Mouse (Mus musculus) monocyte, adult 5-6 weeks (primary cell): ENCODE measurements around the gene Pla2g16. TPM values are rescaled to one million over a fixed set of nuclear protein-coding genes. Genes with fewer than 3 reads are reported as not detected.

ENCODE experiments used
- ATAC-seq: fragments of 153-309, 156-312 bp; replicated peaks from 2 replicates; pipeline ENCODE4 v1.8.0; 2017; ENCODE audit warnings: mild to moderate bottlenecking; ENCODE audit not compliant: low TSS enrichment, insufficient number of reproducible peaks, severe bottlenecking, poor library complexity, low FRiP score
- total RNA-seq: library from RNA; stranded (forward); fragments of 200-1000, 200-491, 200-594 nt; gene quantifications from 3 replicates; pipeline ENCODE4 v1.2.3, GENCODE M21; 2017

Gene Pla2g16
- total RNA-seq, 1 experiment from 2014 or later: 51.4 TPM

DNA sequence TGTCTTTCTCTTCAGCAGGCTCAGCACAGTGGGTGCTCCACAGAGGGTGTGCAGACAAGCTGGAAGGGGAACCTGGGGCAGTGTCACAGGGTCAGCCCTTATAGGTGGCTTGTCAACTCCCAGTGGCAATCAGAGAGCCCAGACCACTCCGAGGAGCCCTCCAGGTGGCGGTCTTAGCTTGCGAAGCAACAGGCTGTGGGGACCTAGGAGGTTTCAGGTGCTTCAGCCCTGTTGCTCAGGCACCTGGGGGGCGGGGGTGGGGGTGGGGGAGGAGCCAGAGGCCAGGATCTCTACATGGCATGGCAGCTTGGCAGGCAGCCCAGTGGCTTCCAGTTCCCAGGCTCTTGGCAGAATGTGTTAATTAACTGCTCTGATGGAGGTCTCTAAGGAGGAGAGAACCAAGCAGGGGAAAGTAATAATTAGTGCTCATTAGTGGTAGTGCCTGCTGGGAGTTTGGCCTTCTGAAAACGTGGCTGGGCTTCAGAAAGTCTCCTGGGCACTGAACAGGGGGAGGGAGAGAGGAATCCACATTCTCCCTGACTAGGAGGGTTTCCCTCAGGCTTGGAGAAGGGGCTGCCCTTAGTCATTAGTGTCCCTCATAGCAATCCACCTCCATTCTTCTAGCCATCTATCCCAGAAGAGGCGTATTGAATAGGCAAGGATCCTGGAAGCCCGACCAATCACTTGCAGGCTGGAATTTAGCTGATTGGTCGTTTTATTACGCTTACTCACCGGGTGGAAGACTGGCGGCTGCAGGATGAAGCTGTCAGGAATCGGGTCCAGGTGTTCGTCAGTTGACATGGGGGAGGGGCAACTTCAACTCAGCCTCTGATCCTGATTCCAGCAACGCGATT is 48.9 kb downstream of the Pla2g16 start:
- ATAC-seq: no peak

GRCm38 (mm10) chr19:7606801-7607689 is 49.8 kb downstream of the Pla2g16 start, which contains the start of gene Lgals12:
Gene Lgals12, minus strand, starts transcription at chr19:7607193.
- ATAC-seq: no peak

DNA sequence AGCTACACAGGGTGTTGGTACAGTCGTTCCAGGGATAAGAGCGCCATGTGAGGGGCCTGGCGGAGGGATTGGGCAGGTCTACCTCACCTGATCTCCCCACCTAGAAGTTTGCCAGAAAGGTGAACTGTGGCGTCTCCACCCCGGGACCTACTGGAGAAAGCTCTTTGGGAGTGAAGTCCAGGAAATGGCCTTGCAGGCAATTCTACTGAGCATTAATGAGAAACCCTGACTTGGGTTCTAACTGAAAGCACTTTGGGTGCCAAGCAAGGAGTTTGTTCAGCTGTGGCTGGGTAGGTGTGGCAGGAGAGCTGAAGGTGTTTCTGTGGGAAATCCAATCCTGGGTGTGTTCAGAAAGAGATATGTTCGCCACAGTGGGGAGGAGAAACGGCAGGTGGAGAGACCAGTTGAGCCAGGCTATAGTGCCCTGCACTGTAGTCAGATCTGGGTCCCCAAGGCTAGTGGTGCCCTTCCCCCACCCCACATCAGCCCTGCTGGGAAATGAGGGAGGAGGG is 50.5 kb downstream of the Pla2g16 start:
- no peak for ATAC-seq

DNA sequence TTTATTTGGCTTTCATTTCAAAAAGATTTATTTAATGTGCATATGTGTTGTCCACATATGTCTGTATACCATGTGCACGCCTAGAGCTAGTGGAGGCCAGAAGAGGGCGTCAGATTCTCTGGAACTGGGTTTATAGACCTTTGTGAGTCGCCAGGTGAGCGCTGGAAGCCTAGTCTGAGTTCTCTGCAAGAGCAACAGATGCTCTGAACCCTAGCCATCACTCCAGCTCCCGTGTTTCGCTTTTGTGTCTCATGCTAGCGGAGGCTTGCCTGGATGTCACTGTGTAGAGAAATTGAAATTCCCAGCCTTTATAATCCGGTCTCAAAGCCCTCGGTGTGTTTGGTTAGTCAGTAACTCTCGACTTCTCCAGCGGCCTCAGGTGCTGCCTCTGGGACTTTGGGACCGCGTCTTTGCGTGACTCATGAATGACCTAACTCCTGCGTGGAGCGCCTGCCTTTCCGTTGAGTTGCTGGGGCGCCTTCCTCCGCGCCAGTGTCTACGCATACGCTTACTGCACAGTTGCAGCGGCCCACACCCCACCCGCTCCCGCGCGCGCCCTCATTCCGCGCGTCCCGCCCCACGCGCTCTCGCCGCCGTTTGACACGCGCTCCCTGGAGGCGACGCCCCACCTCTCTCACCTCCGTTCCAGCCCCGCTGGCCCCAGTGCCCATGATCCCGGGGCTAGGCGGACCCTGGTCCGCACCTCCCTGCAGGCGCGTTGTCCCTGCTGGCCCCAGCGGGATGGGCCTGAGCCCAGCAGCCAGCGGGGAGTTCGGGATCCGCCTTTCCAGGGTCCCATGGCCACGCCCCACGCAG is 54.9 kb downstream of the Pla2g16 start, which contains the start of gene Hrasls5:
Hrasls5 (plus strand) TSS at position 600 of the 816 bp plus-strand sequence.
- no peak for ATAC-seq

DNA sequence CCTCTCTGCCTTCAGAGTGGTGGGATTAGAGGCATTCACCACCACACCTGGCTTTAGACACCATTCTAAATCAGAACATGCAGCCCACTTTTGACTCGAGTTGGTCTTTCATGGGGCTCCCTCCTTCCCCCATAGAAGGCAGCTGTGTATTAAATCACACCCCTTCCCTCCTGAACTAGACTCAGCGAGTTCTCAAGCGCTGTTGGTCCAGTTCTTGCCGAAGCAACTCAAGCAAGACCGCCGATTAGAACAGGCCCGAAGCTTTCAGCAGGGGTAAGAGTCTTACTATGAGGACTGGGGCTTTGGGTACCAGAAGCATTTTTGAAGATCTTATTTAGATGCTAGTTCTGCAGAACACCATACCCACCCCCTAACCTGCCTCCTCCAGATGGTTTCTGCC is 55.9 kb downstream of the Pla2g16 start:
- no peak for ATAC-seq

DNA sequence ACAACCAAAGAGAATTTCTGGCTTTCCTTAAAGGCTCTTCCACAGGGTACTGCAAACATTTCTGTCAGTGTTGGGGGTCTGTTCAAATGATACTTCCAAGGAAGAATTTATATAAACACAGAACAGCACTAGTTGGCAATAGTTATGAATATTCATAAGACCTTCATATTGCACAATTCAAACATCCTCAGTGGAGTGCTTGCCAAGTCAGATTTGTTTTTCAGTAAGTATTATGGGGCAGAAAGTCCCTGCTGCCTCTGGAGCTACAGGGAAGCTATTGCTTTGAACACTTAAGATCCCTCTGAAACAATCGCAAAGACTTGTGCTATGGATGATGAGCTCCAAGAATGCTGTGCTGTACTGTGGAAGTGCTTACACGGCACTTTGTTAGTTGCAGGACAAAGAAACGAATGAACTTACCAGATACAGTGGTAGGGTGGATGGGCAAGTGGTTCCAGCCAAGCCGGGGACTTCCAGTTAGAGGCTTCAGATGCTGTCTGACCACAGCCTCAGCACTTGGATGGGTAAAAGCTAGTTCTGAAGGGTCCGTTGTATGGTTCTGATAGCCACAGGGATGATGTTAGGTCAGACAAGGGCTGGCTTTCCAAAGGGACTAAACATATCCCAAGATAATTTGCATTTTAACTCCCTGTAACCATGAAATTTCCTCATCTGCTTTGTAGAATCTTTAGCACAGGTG is 59.1 kb downstream of the Pla2g16 start:
- ATAC-seq: no peak

DNA sequence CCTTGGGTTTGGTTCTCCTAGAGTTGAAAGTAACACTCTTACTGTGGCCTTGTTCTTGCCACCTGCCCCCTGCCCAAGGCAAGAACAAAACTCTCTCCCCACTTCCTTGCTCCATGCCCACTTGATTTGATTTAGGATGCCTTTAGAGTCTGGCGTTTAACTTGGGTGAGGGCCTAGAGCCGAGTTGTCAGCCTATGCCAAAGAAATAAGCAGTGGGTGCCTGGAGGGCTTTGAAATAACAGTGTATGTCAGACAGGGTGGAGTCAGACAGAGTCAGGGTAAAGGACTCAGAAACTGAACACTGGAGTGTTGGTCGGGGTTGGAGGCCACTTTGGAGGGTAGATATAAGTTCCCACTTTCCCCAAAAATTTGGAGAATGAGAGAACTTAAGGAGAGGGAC is 59.8 kb downstream of the Pla2g16 start:
- ATAC-seq: no peak

DNA sequence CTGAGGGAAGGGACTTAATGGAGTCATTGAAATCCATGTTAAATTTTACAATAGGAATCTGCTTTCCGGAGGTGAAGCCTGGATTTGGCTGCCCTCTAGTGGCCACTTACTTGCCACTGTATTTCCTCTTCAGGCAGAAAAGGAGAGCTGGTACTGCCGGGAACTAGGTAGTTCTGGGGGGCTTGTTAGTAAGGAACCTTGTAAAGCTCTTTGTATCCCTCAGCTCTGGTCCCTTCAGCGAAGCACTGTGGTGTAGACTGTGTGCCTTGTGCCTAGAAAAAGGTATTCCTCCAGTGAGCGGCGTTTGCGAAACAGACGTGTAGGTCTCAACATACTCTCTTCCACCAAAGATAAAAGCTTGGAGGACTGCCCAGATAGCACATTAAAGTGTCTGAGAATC is 60.4 kb downstream of the Pla2g16 start:
- 0 out of 2 replicates have a peak, but pooled peaks have one; percentile 40 for ATAC-seq

DNA sequence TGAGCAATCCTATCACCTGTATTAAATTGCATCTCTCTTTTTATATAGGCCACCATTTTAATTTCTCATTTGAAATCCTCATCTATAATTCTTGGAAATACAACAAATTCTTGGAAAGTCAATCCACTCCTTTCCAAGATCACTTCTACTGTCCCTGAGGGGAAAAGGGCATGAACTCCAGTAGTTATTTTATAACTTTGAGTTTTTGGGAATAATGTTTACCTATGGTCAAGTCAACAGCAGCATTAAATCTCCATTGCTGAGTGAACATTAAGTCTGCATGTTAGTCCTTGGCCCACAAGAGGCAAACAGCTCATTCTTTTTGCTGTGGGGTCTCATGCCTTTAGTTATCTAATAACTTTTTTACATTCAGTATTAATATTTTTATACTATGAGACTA is 75.8 kb downstream of the Pla2g16 start:
- no peak for ATAC-seq

GRCm38 (mm10) chr19:7633786-7634185 is 76.5 kb downstream of the Pla2g16 start:
- ATAC-seq: no peak

Other genes starting within 250 kb of the Pla2g16 start
- gene Mark2, start 215.6 kb upstream of the Pla2g16 start, total RNA-seq: 24.9 to 78.8 TPM (median 41.5 TPM) in 3 replicates
- gene Spindoc, start 174.5 kb upstream of the Pla2g16 start, total RNA-seq: 4.9 to 10.9 TPM (median 5.4 TPM) in 3 replicates
- 0.38 to 1.4 TPM (median 0.49 TPM) in 3 replicates for gene 2700081O15Rik, start 139.8 kb upstream of the Pla2g16 start, total RNA-seq
- gene Rtn3, start 74.2 kb upstream of the Pla2g16 start, total RNA-seq: 39.5 to 72.4 TPM (median 47.7 TPM) in 3 replicates
- gene Atl3, start 63.4 kb upstream of the Pla2g16 start, total RNA-seq: 38.2 to 51.2 TPM (median 49.7 TPM) in 3 replicates
- not detected in 3 replicates for gene Lgals12, start 49.7 kb downstream of the Pla2g16 start, total RNA-seq
- gene Hrasls5, start 55.1 kb downstream of the Pla2g16 start, total RNA-seq: 0.96 to 1.3 TPM in 2 of 3 replicates, not detected in the other
- gene Slc22a19, start 153.9 kb downstream of the Pla2g16 start, total RNA-seq: not detected in 3 replicates
- not detected in 3 replicates for gene Slc22a26, start 245.2 kb downstream of the Pla2g16 start, total RNA-seq